Mouse (Mus musculus): Measurements from ENCODE around the gene Tmem88.

Gene Tmem88

GRCm38 (mm10) chr11:69357690-69358089 is 40.3 kb downstream of the Tmem88 start:
- DNase-seq (ENCODE audit: low spot score): no peak

- DNase-seq (ENCODE audit: low spot score): no peak
Observed at GRCm38 (mm10) chr11:69356544-69356943, 41.5 kb downstream of the Tmem88 start.

Data from urinary bladder, postnatal 14 days (tissue).